Mouse (Mus musculus) liver, embryonic 16.5 days (tissue): ENCODE measurements around the gene Cd36. TPM values are rescaled to one million over a fixed set of nuclear protein-coding genes. Genes with fewer than 3 reads are reported as not detected.

Experiments used
- ATAC-seq: fragments of 200-750 bp; cut with Nextera tagmentation; 2 replicates; pipeline ENCODE4 v1.8.0; 2017; ENCODE audit warnings: low read depth, mild to moderate bottlenecking, moderate number of reproducible peaks, moderate library complexity
- H3K27ac ChIP-seq: fragments of 300-500 bp; sonication (generic); 2 replicates; pipeline ENCODE4 v1.5.1; 2014; ENCODE audit warnings: mild to moderate bottlenecking, low read length
- H3K27me3 ChIP-seq: fragments of 300-500 bp; sonication (generic); 2 replicates; pipeline ENCODE4 v1.6.1; 2014; ENCODE audit warnings: low read depth, low read length, mixed read lengths; ENCODE audit not compliant: control insufficient read depth, insufficient read depth
- H3K36me3 ChIP-seq: fragments of 300-500 bp; sonication (generic); 2 replicates; pipeline ENCODE4 v1.6.1; 2014; ENCODE audit warnings: mild to moderate bottlenecking; ENCODE audit not compliant: control insufficient read depth, insufficient read depth
- H3K4me1 ChIP-seq: fragments of 300-500 bp; sonication (generic); 2 replicates; pipeline ENCODE4 v1.6.1; 2014; ENCODE audit warnings: low read depth, low read length, mixed read lengths; ENCODE audit not compliant: control insufficient read depth
- H3K4me2 ChIP-seq: fragments of 300-500 bp; sonication (generic); 2 replicates; pipeline ENCODE4 v1.6.1; 2014; ENCODE audit warnings: low read depth, low read length, mixed read lengths
- H3K4me3 ChIP-seq: fragments of 300-500 bp; sonication (generic); 2 replicates; pipeline ENCODE4 v1.5.1; 2014; ENCODE audit warnings: low read depth, mild to moderate bottlenecking, low read length
- H3K9ac ChIP-seq: fragments of 300-500 bp; sonication (generic); 2 replicates; pipeline ENCODE4 v1.6.1; 2014; ENCODE audit warnings: low read depth, low read length
- H3K9me3 ChIP-seq: fragments of 300-500 bp; sonication (generic); replicated peaks from 2 replicates; pipeline ENCODE4 v1.6.1; 2016; ENCODE audit warnings: low read length; ENCODE audit not compliant: control insufficient read depth
- WGBS: fragments of 180-500 bp; shearing (Covaris S2); extraction: QIAGEN DNeasy Blood & Tissue Kit; methylation state at CpG from one replicate; pipeline ENCODE4 v1.1.7; 2014; ENCODE audit not compliant: insufficient replicate concordance; 5-methylcytosine and 5-hydroxymethylcytosine counted together
- polyA plus RNA-seq: library from polyadenylated mRNA; unstranded; fragments of >200 nt; fragmentation: Nextera tagmentation; extraction: Ambion mirVana; gene quantifications from 2 replicates; pipeline ENCODE4 v1.2.1, GENCODE M21; 2015

Cd36 gene
- polyA plus RNA-seq, 1 experiment from 2014 or later: 36.8 TPM

- Histone ChIP-seq H3K4me1 (peaks cover 3% of the 10 kb centered on the region; the same call in 1 of the 2 replicates), H3K9me3 (no peaks in the 10 kb centered on the region), H3K36me3 (no peaks in the 10 kb centered on the region), H3K4me3 (no peak overlapping the region), H3K27ac (no peak overlapping the region), H3K4me2 (no peak overlapping the region), H3K9ac (no peak overlapping the region), H3K27me3 (no peaks in the 10 kb centered on the region)
- peak; percentile 62 for ATAC-seq
- WGBS: 30% methylated on average over 7 of the region's 7 CpGs
Measured at GRCm38 (mm10) chr5:17877044-17877443, 11.6 kb downstream of the Cd36 start.

GRCm38 (mm10) chr5:17876637-17877036 lies 12.0 kb downstream of the Cd36 start:
- peaks cover 3% of the 10 kb centered on the region; the same call in 1 of the 2 replicates for H3K4me1 ChIP-seq

GRCm38 (mm10) chr5:17874335-17874734 lies 14.3 kb downstream of the Cd36 start:
- no peak overlapping the region for H3K4me2 ChIP-seq
- no peaks in the 10 kb centered on the region for H3K9me3 ChIP-seq
- no peak overlapping the region for H3K4me3 ChIP-seq
- H3K36me3 ChIP-seq: no peaks in the 10 kb centered on the region
- H3K27ac ChIP-seq: no peak overlapping the region
- no peaks in the 10 kb centered on the region; the same call in 1 of the 2 replicates for H3K4me1 ChIP-seq
- ATAC-seq: no peak
- H3K27me3 ChIP-seq: no peaks in the 10 kb centered on the region
- 77% methylated on average over 2 of the region's 2 CpGs for WGBS
- H3K9ac ChIP-seq: no peak overlapping the region

More at GRCm38 (mm10) chr5:17876637-17877036, 12.0 kb downstream of the Cd36 start:
- ATAC-seq: no peak
- no peaks in the 10 kb centered on the region for H3K9me3 ChIP-seq
- H3K4me2 ChIP-seq: no peak overlapping the region
- H3K27ac ChIP-seq: no peak overlapping the region
- WGBS: 35% methylated on average over 3 of the region's 3 CpGs
- no peaks in the 10 kb centered on the region for H3K36me3 ChIP-seq
- H3K4me3 ChIP-seq: no peak overlapping the region
- H3K9ac ChIP-seq: no peak overlapping the region
- H3K27me3 ChIP-seq: no peaks in the 10 kb centered on the region

GRCm38 (mm10) chr5:17865432-17865831 lies 23.2 kb downstream of the Cd36 start:
- Histone ChIP-seq H3K9ac (no peak overlapping the region), H3K9me3 (no peaks in the 10 kb centered on the region), H3K27me3 (no peaks in the 10 kb centered on the region), H3K4me1 (no peaks in the 10 kb centered on the region), H3K27ac (no peak overlapping the region), H3K36me3 (no peaks in the 10 kb centered on the region), H3K4me3 (no peak overlapping the region), H3K4me2 (no peak overlapping the region)
- ATAC-seq: no peak

GRCm38 (mm10) chr5:17863085-17863484 lies 25.5 kb downstream of the Cd36 start:
- Histone ChIP-seq H3K36me3 (no peaks in the 10 kb centered on the region), H3K4me1 (no peaks in the 10 kb centered on the region), H3K27ac (no peak overlapping the region), H3K9me3 (no peaks in the 10 kb centered on the region), H3K4me2 (no peak overlapping the region), H3K9ac (no peak overlapping the region), H3K27me3 (no peaks in the 10 kb centered on the region), H3K4me3 (no peak overlapping the region)
- 70% methylated on average over 2 of the region's 2 CpGs for WGBS
- no peak for ATAC-seq

- Histone ChIP-seq H3K9me3 (no peaks in the 10 kb centered on the region), H3K4me1 (no peaks in the 10 kb centered on the region), H3K27ac (no peak overlapping the region), H3K4me3 (no peak overlapping the region), H3K36me3 (no peaks in the 10 kb centered on the region), H3K4me2 (no peak overlapping the region), H3K9ac (no peak overlapping the region), H3K27me3 (no peaks in the 10 kb centered on the region)
- ATAC-seq: no peak; the same call in 1 of the 2 replicates
- WGBS: 55% methylated on average over 3 of the region's 3 CpGs
Measured at GRCm38 (mm10) chr5:17858399-17858798, 30.2 kb downstream of the Cd36 start.

GRCm38 (mm10) chr5:17857871-17858270 lies 30.7 kb downstream of the Cd36 start:
- H3K9me3 ChIP-seq: no peaks in the 10 kb centered on the region
- H3K9ac ChIP-seq: no peak overlapping the region
- WGBS: 65% methylated on average over 3 of the region's 3 CpGs
- H3K4me3 ChIP-seq: no peak overlapping the region
- H3K4me1 ChIP-seq: no peaks in the 10 kb centered on the region
- H3K4me2 ChIP-seq: no peak overlapping the region
- no peaks in the 10 kb centered on the region for H3K27me3 ChIP-seq
- ATAC-seq: peak; percentile 20; the same call in 1 of the 2 replicates
- H3K36me3 ChIP-seq: no peaks in the 10 kb centered on the region
- H3K27ac ChIP-seq: no peak overlapping the region

- Histone ChIP-seq H3K9me3 (no peaks in the 10 kb centered on the region), H3K4me3 (no peak overlapping the region), H3K4me1 (no peaks in the 10 kb centered on the region), H3K4me2 (no peak overlapping the region), H3K9ac (no peak overlapping the region), H3K27ac (no peak overlapping the region), H3K36me3 (no peaks in the 10 kb centered on the region), H3K27me3 (no peaks in the 10 kb centered on the region)
- no peak for ATAC-seq
- WGBS: 48% methylated on average over 4 of the region's 4 CpGs
Measured at GRCm38 (mm10) chr5:17857262-17857661, 31.3 kb downstream of the Cd36 start.

GRCm38 (mm10) chr5:17854127-17854923 lies 34.3 kb downstream of the Cd36 start:
- Histone ChIP-seq H3K9me3 (no peaks in the 10 kb centered on the region), H3K27ac (no peak overlapping the region), H3K4me1 (no peaks in the 10 kb centered on the region), H3K4me2 (no peak overlapping the region), H3K9ac (no peak overlapping the region), H3K27me3 (no peaks in the 10 kb centered on the region), H3K4me3 (no peak overlapping the region), H3K36me3 (no peaks in the 10 kb centered on the region)
- WGBS: 66% methylated on average over 3 of the region's 3 CpGs
- ATAC-seq: no peak
